Mouse (Mus musculus): Measurements from ENCODE around the gene Igf2. TPM values are rescaled to one million over a fixed set of nuclear protein-coding genes. Genes with fewer than 3 reads are reported as not detected.

Igf2 gene
- polyA plus RNA-seq, 1 experiment from 2014 or later = 701 TPM

GRCm38 (mm10) chr7:142622180-142622579, 44.4 kb downstream of the Igf2 start:
- 77% methylated on average over 4 of the region's 4 CpGs for whole genome bisulfite sequencing
- Histone ChIP-seq H3K9ac (no peak overlapping the region), H3K27ac (no peak overlapping the region)

GRCm38 (mm10) chr7:142613077-142613476, 53.5 kb downstream of the Igf2 start:
- H3K4me3 ChIP-seq = no peak overlapping the region
- no peak overlapping the region for H3K9ac ChIP-seq
- H3K4me2 ChIP-seq (replicated peaks) = no peak overlapping the region
- no peaks in the 10 kb centered on the region for H3K9me3 ChIP-seq
- peaks cover 29% of the 10 kb centered on the region for H3K4me1 ChIP-seq
- no peak for ATAC-seq (ENCODE audit: insufficient number of reproducible peaks, insufficient read depth, low FRiP score, low TSS enrichment)
- H3K27me3 ChIP-seq = no peaks in the 10 kb centered on the region
- WGBS = 69% methylated on average over 2 of the region's 2 CpGs
- no peaks in the 10 kb centered on the region for H3K36me3 ChIP-seq
- no peak overlapping the region for H3K27ac ChIP-seq

More at GRCm38 (mm10) chr7:142622180-142622579, 44.4 kb downstream of the Igf2 start:
- no peak for ATAC-seq (ENCODE audit: insufficient number of reproducible peaks, insufficient read depth, low FRiP score, low TSS enrichment)
- H3K4me1 ChIP-seq = no peaks in the 10 kb centered on the region; the same call in 1 of the 2 replicates
- no peak overlapping the region for H3K4me2 ChIP-seq (replicated peaks)
- H3K27me3 ChIP-seq = no peaks in the 10 kb centered on the region
- H3K9me3 ChIP-seq = no peaks in the 10 kb centered on the region
- H3K4me3 ChIP-seq = no peak overlapping the region
- no peaks in the 10 kb centered on the region for H3K36me3 ChIP-seq

GRCm38 (mm10) chr7:142610627-142611406, 55.8 kb downstream of the Igf2 start:
- H3K9ac ChIP-seq = peak overlapping the region; percentile 46; the same call in 1 of the 2 replicates
- no peaks in the 10 kb centered on the region for H3K27me3 ChIP-seq
- no peaks in the 10 kb centered on the region for H3K36me3 ChIP-seq
- no peaks in the 10 kb centered on the region for H3K9me3 ChIP-seq
- peak; percentile 93 for ATAC-seq (ENCODE audit: insufficient number of reproducible peaks, insufficient read depth, low FRiP score, low TSS enrichment)
- 2% methylated on average over 12 of the region's 12 CpGs for WGBS
- no peak overlapping the region for H3K4me3 ChIP-seq
- H3K4me2 ChIP-seq (replicated peaks) = peak overlapping the region; percentile 37
- peak overlapping the region; percentile 95 for H3K27ac ChIP-seq
- H3K4me1 ChIP-seq = peaks cover 29% of the 10 kb centered on the region

DNA sequence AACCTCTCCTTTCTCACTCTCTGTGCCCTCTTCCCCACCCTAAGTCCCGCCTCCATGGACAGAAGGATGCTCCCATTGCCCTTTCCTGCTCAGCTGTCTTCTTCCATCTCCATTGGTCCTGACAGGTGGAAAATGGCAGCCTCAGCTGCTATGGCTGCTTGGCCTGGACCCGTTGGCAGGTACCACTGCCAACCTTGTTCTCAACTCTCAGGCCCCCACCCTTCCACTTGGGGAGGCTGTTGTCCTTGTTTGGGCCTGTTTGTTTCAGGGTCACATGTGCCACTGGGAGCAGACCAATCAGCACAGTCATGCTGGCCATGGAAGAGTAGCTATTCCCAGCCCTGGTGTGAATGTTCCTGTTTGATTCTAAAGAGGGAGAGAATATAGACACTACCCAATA, 65.7 kb downstream of the Igf2 start:
- 80% methylated on average over 2 of the region's 2 CpGs for WGBS
- Histone ChIP-seq H3K4me2 (replicated peaks) (no peak overlapping the region), H3K27me3 (no peaks in the 10 kb centered on the region), H3K4me1 (peaks cover 6% of the 10 kb centered on the region), H3K9ac (no peak overlapping the region), H3K4me3 (no peak overlapping the region), H3K9me3 (no peaks in the 10 kb centered on the region), H3K36me3 (no peaks in the 10 kb centered on the region), H3K27ac (no peak overlapping the region)
- ATAC-seq (ENCODE audit: insufficient number of reproducible peaks, insufficient read depth, low FRiP score, low TSS enrichment) = no peak

MicroRNAs within 50 kb of the gene (microRNA counts, 519-probe panel; counts per million panel counts)
- 460 counts per million, percentile 65 among the panel's probes with 10 or more counts for microRNA mmu-miR-483

Small RNA genes lying within 50 kb of the gene (microRNA-seq; reads per million reads assigned to microRNA genes)
- 2,404 reads per million, percentile 84 among the genes with 10 or more reads in this experiment for gene Mir483

Other genes with a start within 250 kb of the Igf2 start
- gene Syt8, start 232.0 kb downstream of the Igf2 start, polyA plus RNA-seq (2016; fragmentation: Nextera tagmentation; extraction: Ambion mirVana) = 0.35 TPM in 1 of 2 replicates, not detected in the other
- 7.1 and 9.6 TPM in 2 replicates for gene Tnni2, start 225.0 kb downstream of the Igf2 start, polyA plus RNA-seq (2016; fragmentation: Nextera tagmentation; extraction: Ambion mirVana)
- gene Lsp1, start 206.0 kb downstream of the Igf2 start, polyA plus RNA-seq (2016; fragmentation: Nextera tagmentation; extraction: Ambion mirVana) = 24.5 and 24.7 TPM in 2 replicates
- gene Tnnt3, start 168.0 kb downstream of the Igf2 start, polyA plus RNA-seq (2016; fragmentation: Nextera tagmentation; extraction: Ambion mirVana) = 4.6 and 6.9 TPM in 2 replicates
- 19.8 and 32.6 TPM in 2 replicates for gene Mrpl23, start 134.1 kb downstream of the Igf2 start, polyA plus RNA-seq (2016; fragmentation: Nextera tagmentation; extraction: Ambion mirVana)
- 0.04 TPM in 1 of 2 replicates, not detected in the other for gene Gm49394, start 3.1 kb upstream of the Igf2 start, polyA plus RNA-seq (2016; fragmentation: Nextera tagmentation; extraction: Ambion mirVana)
- gene Ins2, start 76.6 kb upstream of the Igf2 start, polyA plus RNA-seq (2016; fragmentation: Nextera tagmentation; extraction: Ambion mirVana) = not detected in 2 replicates

All from embryonic facial prominence, embryonic 12.5 days (tissue).